Mouse (Mus musculus) MEL (cell line): ENCODE measurements around the gene Ptpn22. TPM values are rescaled to one million over a fixed set of nuclear protein-coding genes. Genes with fewer than 3 reads are reported as not detected.

Experiments used
- DNase-seq: peaks from one replicate; pipeline ENCODE4 v3.0.0; 2011; ENCODE audit warnings: low read depth, low spot score
- H3K27ac ChIP-seq: 2 replicates; pipeline ENCODE4 v1.5.1; 2012; ENCODE audit warnings: low read depth, mild to moderate bottlenecking, control low read depth, low read length, moderate library complexity; ENCODE audit not compliant: control insufficient read depth
- H3K27me3 ChIP-seq, 2 experiments: fragments of 150-350 bp in 1 of 2; sonication (generic) in 1 of 2; 2 replicates each; pipeline ENCODE4 v1.6.1; 2012; ENCODE audit warnings: low read length in 2 of 2, mild to moderate bottlenecking in 2 of 2, improper control_type of control experiment in 1 of 2, moderate library complexity in 1 of 2; ENCODE audit not compliant: insufficient read depth in 2 of 2, control insufficient read depth in 1 of 2
- H3K36me3 ChIP-seq, 2 experiments: 2 replicates each; pipeline ENCODE4 v1.6.1; 2012 to 2014; ENCODE audit warnings: low read length in 2 of 2, improper control_type of control experiment in 1 of 2, inconsistent platforms in 1 of 2, mild to moderate bottlenecking in 1 of 2; ENCODE audit not compliant: insufficient read depth in 2 of 2, control insufficient read depth in 1 of 2
- H3K4me1 ChIP-seq, 2 experiments: fragments of 150-350 bp in 1 of 2; sonication (generic) in 1 of 2; 2 replicates each; pipeline ENCODE4 v1.6.1; 2012; ENCODE audit warnings: low read length in 2 of 2, improper control_type of control experiment in 1 of 2, mild to moderate bottlenecking in 1 of 2; ENCODE audit not compliant: insufficient read depth in 2 of 2, control insufficient read depth in 1 of 2
- H3K4me3 ChIP-seq, 2 experiments: fragments of 150-350 bp in 1 of 2; sonication (generic) in 1 of 2; 2 replicates each; pipeline ENCODE4 v1.5.1; 2012; ENCODE audit warnings: low read depth in 2 of 2, low read length in 2 of 2, mild to moderate bottlenecking in 2 of 2, moderate library complexity in 2 of 2, control low read depth in 1 of 2, improper control_type of control experiment in 1 of 2; ENCODE audit not compliant: control insufficient read depth in 1 of 2, insufficient read depth in 1 of 2
- H3K79me2 ChIP-seq: 2 replicates; pipeline ENCODE4 v1.6.1; 2012; ENCODE audit warnings: mild to moderate bottlenecking, low read length, moderate library complexity; ENCODE audit not compliant: control insufficient read depth, poor library complexity, insufficient read depth
- H3K9ac ChIP-seq: 2 replicates; pipeline ENCODE4 v1.6.1; 2012; ENCODE audit warnings: low read depth, mild to moderate bottlenecking, control low read depth, low read length, moderate library complexity; ENCODE audit not compliant: control insufficient read depth, poor library complexity, severe bottlenecking
- H3K9me3 ChIP-seq: fragments of 150-350 bp; sonication (generic); replicated peaks from 2 replicates; pipeline ENCODE4 v1.6.1; 2012; ENCODE audit warnings: mild to moderate bottlenecking, low read length, improper control_type of control experiment, moderate library complexity; ENCODE audit not compliant: insufficient read depth
- BHLHE40 ChIP-seq: IDR thresholded peaks from 2 replicates; pipeline ENCODE4 v1.6.1; 2012; ENCODE audit warnings: low read depth, mild to moderate bottlenecking, inconsistent platforms, low read length, improper control_type of control experiment, borderline replicate concordance
- E2F4 ChIP-seq: IDR thresholded peaks from 2 replicates; pipeline ENCODE4 v1.6.1; 2011; ENCODE audit warnings: low read depth, low read length, improper control_type of control experiment, borderline replicate concordance
- ELF1 ChIP-seq: IDR thresholded peaks from 2 replicates; pipeline ENCODE4 v1.6.1; 2014; ENCODE audit warnings: low read depth, mild to moderate bottlenecking, inconsistent platforms, low read length, improper control_type of control experiment, moderate library complexity
- GABPA ChIP-seq: IDR thresholded peaks from 2 replicates; pipeline ENCODE4 v1.6.1; 2012; ENCODE audit warnings: low read depth, mild to moderate bottlenecking, inconsistent platforms, low read length, improper control_type of control experiment, moderate library complexity
- GATA1 ChIP-seq: IDR thresholded peaks from 2 replicates; pipeline ENCODE4 v1.6.1; 2011; ENCODE audit warnings: low read depth, low read length, improper control_type of control experiment
- JUND ChIP-seq: IDR thresholded peaks from 2 replicates; pipeline ENCODE4 v1.6.1; 2011; ENCODE audit warnings: low read depth, mild to moderate bottlenecking, improper control_type of control experiment, low read length
- KAT2A ChIP-seq: conservative IDR thresholded peaks from 2 replicates; pipeline ENCODE4 v1.6.1; 2012; ENCODE audit warnings: low read depth, low read length, improper control_type of control experiment, inconsistent platforms
- MAFK ChIP-seq: IDR thresholded peaks from 2 replicates; pipeline ENCODE4 v1.6.1; 2011; ENCODE audit warnings: low read depth, mild to moderate bottlenecking, low read length, improper control_type of control experiment, borderline replicate concordance
- MAX ChIP-seq: IDR thresholded peaks from 2 replicates; pipeline ENCODE4 v1.6.1; 2011; ENCODE audit warnings: low read length, improper control_type of control experiment
- MAZ ChIP-seq: IDR thresholded peaks from 2 replicates; pipeline ENCODE4 v1.6.1; 2012; ENCODE audit warnings: low read depth, mild to moderate bottlenecking, inconsistent platforms, low read length, improper control_type of control experiment
- MEF2A ChIP-seq: IDR thresholded peaks from 2 replicates; pipeline ENCODE4 v1.6.1; 2014; ENCODE audit warnings: low read depth, mild to moderate bottlenecking, inconsistent platforms, low read length, improper control_type of control experiment; ENCODE audit not compliant: poor library complexity, insufficient replicate concordance, severe bottlenecking; ENCODE audit errors: extremely low read depth
- MYB ChIP-seq: IDR thresholded peaks from 2 replicates; pipeline ENCODE4 v1.6.1; 2011; ENCODE audit warnings: mild to moderate bottlenecking, low read depth, low read length, improper control_type of control experiment
- NELFE ChIP-seq: IDR thresholded peaks from 2 replicates; pipeline ENCODE4 v1.6.1; 2011; ENCODE audit warnings: low read depth, low read length, improper control_type of control experiment
- POLR2AphosphoS2 ChIP-seq: IDR thresholded peaks from 2 replicates; pipeline ENCODE4 v1.6.1; 2011; ENCODE audit warnings: low read length, improper control_type of control experiment
- POLR2AphosphoS5 ChIP-seq: IDR thresholded peaks from 2 replicates; pipeline ENCODE4 v1.6.1; 2012; ENCODE audit warnings: low read depth, borderline replicate concordance, mild to moderate bottlenecking, inconsistent platforms, low read length, moderate library complexity, mixed read lengths
- RAD21 ChIP-seq: IDR thresholded peaks from 2 replicates; pipeline ENCODE4 v1.6.1; 2011; ENCODE audit warnings: mild to moderate bottlenecking, low read depth, low read length, improper control_type of control experiment
- SMC3 ChIP-seq: IDR thresholded peaks from 2 replicates; pipeline ENCODE4 v1.6.1; 2011; ENCODE audit warnings: low read depth, low read length, improper control_type of control experiment
- TAL1 ChIP-seq: IDR thresholded peaks from 2 replicates; pipeline ENCODE4 v1.6.1; 2012; ENCODE audit warnings: mild to moderate bottlenecking, inconsistent platforms, low read length, moderate library complexity, mixed read lengths
- TCF12 ChIP-seq: IDR thresholded peaks from 2 replicates; pipeline ENCODE4 v1.6.1; 2014; ENCODE audit warnings: low read depth, mild to moderate bottlenecking, inconsistent platforms, low read length, improper control_type of control experiment, moderate library complexity
- USF1 ChIP-seq: IDR thresholded peaks from 2 replicates; pipeline ENCODE4 v1.6.1; 2014; ENCODE audit warnings: low read depth, mild to moderate bottlenecking, inconsistent platforms, low read length, improper control_type of control experiment, moderate library complexity
- USF2 ChIP-seq, 2 experiments: IDR thresholded peaks; 2 replicates each; pipeline ENCODE4 v1.6.1; 2011 to 2012; ENCODE audit warnings: improper control_type of control experiment in 2 of 2, low read length in 2 of 2, borderline replicate concordance in 1 of 2, inconsistent platforms in 1 of 2, low read depth in 1 of 2, mild to moderate bottlenecking in 1 of 2; ENCODE audit not compliant: insufficient read depth in 1 of 2
- ZKSCAN1 ChIP-seq: IDR thresholded peaks from 2 replicates; pipeline ENCODE4 v1.6.1; 2012; ENCODE audit warnings: low read depth, mild to moderate bottlenecking, inconsistent platforms, low read length, improper control_type of control experiment, moderate library complexity
- ZMIZ1 ChIP-seq: IDR thresholded peaks from 2 replicates; pipeline ENCODE4 v1.6.1; 2012; ENCODE audit warnings: low read depth, mild to moderate bottlenecking, inconsistent platforms, low read length, improper control_type of control experiment, moderate library complexity
- ZNF384 ChIP-seq: IDR thresholded peaks from 2 replicates; pipeline ENCODE4 v1.6.1; 2012; ENCODE audit warnings: low read depth, mild to moderate bottlenecking, inconsistent platforms, low read length, improper control_type of control experiment
- polyA plus RNA-seq, 2 experiments: library from polyadenylated mRNA; stranded (reverse) in 1 of 2; unstranded in 1 of 2; fragments of >175 nt in 1 of 2; fragments of >200 nt in 1 of 2; gene quantifications; 2 replicates each; pipeline versions ENCODE4 v1.2.1 to v1.2.4; 2012; ENCODE audit warnings: low replicate concordance in 2 of 2, low read depth in 1 of 2; ENCODE audit not compliant: insufficient read length in 2 of 2, insufficient read depth in 1 of 2, missing spikeins in 1 of 2
- total RNA-seq: library from RNA; depleted of rRNA; stranded (reverse); fragments of 300-350 nt; gene quantifications from 2 replicates; pipeline ENCODE4 v1.2.3, GENCODE M21; 2012

Gene Ptpn22
- total and polyA plus RNA-seq, 3 experiments = 0.06 TPM; not detected in 2

- TF ChIP-seq E2F4 (no peak), USF2 (IDR thresholded peaks at IDR 0.05; ENCODE audit: borderline replicate concordance in 1 of 2, insufficient read depth in 1 of 2, low read depth in 1 of 2, low read length in 2 of 2) (no peak), JUND (no peak), POLR2AphosphoS2 (no peak), MEF2A (no peak), TAL1 (no peak), GATA1 (no peak), ZNF384 (no peak), USF1 (no peak)
- H3K27ac ChIP-seq = no peak overlapping the region
These were observed 4.6 kb downstream of the Ptpn22 start for GRCm38 (mm10) chr3:103864200-103864599.

GRCm38 (mm10) chr3:103867424-103867971 is 7.9 kb downstream of the Ptpn22 start:
- no peak for TF ChIP-seq POLR2AphosphoS5
- TF ChIP-seq TCF12 = no peak
- no peak for TF ChIP-seq NELFE
- TF ChIP-seq, all 39 proteins: peak for 0
- Histone ChIP-seq H3K9me3 (no peaks in the 10 kb centered on the region), H3K9ac (no peak overlapping the region), H3K27me3 (peaks cover 4 to 15% of the 10 kb centered on the region in 2 experiments), H3K36me3 (no peaks in the 10 kb centered on the region), H3K4me3 (no peak overlapping the region), H3K27ac (no peak overlapping the region), H3K4me1 (no peaks in the 10 kb centered on the region), H3K79me2 (no peaks in the 10 kb centered on the region)
- DNase-seq = no peak

More at GRCm38 (mm10) chr3:103864200-103864599, 4.6 kb downstream of the Ptpn22 start:
- H3K4me3 ChIP-seq = no peak overlapping the region
- H3K36me3 ChIP-seq = no peaks in the 10 kb centered on the region
- H3K27me3 ChIP-seq = peaks cover 4 to 15% of the 10 kb centered on the region in 2 experiments
- no peaks in the 10 kb centered on the region for H3K4me1 ChIP-seq
- no peaks in the 10 kb centered on the region for H3K79me2 ChIP-seq
- no peak overlapping the region for H3K9ac ChIP-seq
- no peak for DNase-seq
- H3K9me3 ChIP-seq = no peaks in the 10 kb centered on the region

- no peaks in the 10 kb centered on the region for H3K9me3 ChIP-seq
- no peak overlapping the region for H3K9ac ChIP-seq
- TF ChIP-seq ZNF384 = no peak
- TF ChIP-seq BHLHE40 = no peak
- TF ChIP-seq MAX = no peak
- no peak for TF ChIP-seq MAFK
- no peak for TF ChIP-seq ZKSCAN1
- TF ChIP-seq TCF12 = no peak
- TF ChIP-seq RAD21 = no peak
- no peak for TF ChIP-seq ZMIZ1
- TF ChIP-seq MYB = no peak
- no peak for TF ChIP-seq KAT2A
- TF ChIP-seq GABPA = no peak
- TF ChIP-seq SMC3 = no peak
- no peak for TF ChIP-seq JUND
- TF ChIP-seq NELFE = no peak
- TF ChIP-seq ELF1 = no peak
- no peak for TF ChIP-seq MAZ
- TF ChIP-seq MEF2A = no peak
- no peaks in the 10 kb centered on the region for H3K36me3 ChIP-seq
- peaks cover 4 to 15% of the 10 kb centered on the region in 2 experiments for H3K27me3 ChIP-seq
- no peak overlapping the region for H3K4me3 ChIP-seq
- peaks cover 0 to 4% of the 10 kb centered on the region in 2 experiments; a peak in 1 of 4 replicates for H3K4me1 ChIP-seq
- no peak overlapping the region for H3K27ac ChIP-seq
- no peaks in the 10 kb centered on the region for H3K79me2 ChIP-seq
- DNase-seq = no peak
These were observed 8.4 kb downstream of the Ptpn22 start for GRCm38 (mm10) chr3:103868008-103868407.
